Mouse (Mus musculus) cortical plate, adult 2 months (tissue): ENCODE data around the gene Col18a1. TPM values are rescaled to one million over a fixed set of nuclear protein-coding genes. Genes with fewer than 3 reads are reported as not detected.

Experiments
- H3K27ac ChIP-seq: fragments of 200-500 bp; 2 replicates; pipeline ENCODE4 v1.5.1; 2012; ENCODE audit warnings: low read length, control low read depth, inconsistent platforms; ENCODE audit not compliant: insufficient read depth
- H3K4me1 ChIP-seq: fragments of 200-500 bp; 2 replicates; pipeline ENCODE4 v1.6.1; 2011; ENCODE audit warnings: low read length; ENCODE audit not compliant: control insufficient read depth, insufficient read depth
- H3K4me3 ChIP-seq: fragments of 200-500 bp; 2 replicates; pipeline ENCODE4 v1.5.1; 2011; ENCODE audit warnings: mild to moderate bottlenecking, low read length, control low read depth; ENCODE audit not compliant: insufficient read depth
- CTCF ChIP-seq: fragments of 200-500 bp; IDR thresholded peaks from 2 replicates; pipeline ENCODE4 v1.5.1; 2011; ENCODE audit warnings: mild to moderate bottlenecking, control low read depth, low read length; ENCODE audit not compliant: insufficient read depth; ENCODE audit errors: extremely low read depth
- POLR2A ChIP-seq: fragments of 200-500 bp; IDR thresholded peaks from 2 replicates; pipeline ENCODE4 v1.6.1; 2011; ENCODE audit warnings: mild to moderate bottlenecking, low read length, control low read depth; ENCODE audit not compliant: insufficient read depth; ENCODE audit errors: extremely low read depth
- polyA plus RNA-seq: library from polyadenylated mRNA; depleted of rRNA; stranded (reverse); fragments of >200 nt; gene quantifications from 2 replicates; pipeline ENCODE4 v1.2.3, GENCODE M21; 2012

The Col18a1 gene
- polyA plus RNA-seq, 1 experiment: 2.7 TPM

DNA sequence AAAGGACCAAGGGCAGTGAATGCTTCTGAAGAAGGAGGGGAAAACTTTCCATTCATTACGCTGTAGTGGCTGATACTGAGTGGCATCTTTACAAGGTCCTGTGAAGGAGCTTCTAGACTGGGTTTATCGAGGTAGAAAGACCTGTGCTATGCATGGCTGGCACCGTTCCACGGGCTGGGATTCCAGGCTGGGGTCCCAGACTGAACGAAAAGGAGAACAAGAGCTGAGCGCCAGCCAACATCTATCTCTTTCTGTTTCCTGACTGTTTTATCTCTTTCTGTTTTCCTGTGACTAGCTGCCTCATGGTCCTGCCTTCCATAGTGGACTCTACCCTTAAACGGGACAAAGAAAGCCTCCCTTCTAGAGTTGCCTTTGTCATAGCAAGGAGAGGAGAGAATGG is 21.1 kb upstream of the Col18a1 start:
- Histone ChIP-seq H3K4me3 (no peak overlapping the region), H3K4me1 (no peaks in the 10 kb centered on the region), H3K27ac (no peak overlapping the region)
- TF ChIP-seq POLR2A: no peak
- TF ChIP-seq CTCF: no peak

GRCm38 (mm10) chr10:77182804-77183331 is 16.5 kb upstream of the Col18a1 start:
- no peak overlapping the region for H3K4me3 ChIP-seq
- TF ChIP-seq POLR2A: no peak
- TF ChIP-seq CTCF: no peak
- H3K27ac ChIP-seq: no peak overlapping the region
- no peaks in the 10 kb centered on the region for H3K4me1 ChIP-seq

DNA sequence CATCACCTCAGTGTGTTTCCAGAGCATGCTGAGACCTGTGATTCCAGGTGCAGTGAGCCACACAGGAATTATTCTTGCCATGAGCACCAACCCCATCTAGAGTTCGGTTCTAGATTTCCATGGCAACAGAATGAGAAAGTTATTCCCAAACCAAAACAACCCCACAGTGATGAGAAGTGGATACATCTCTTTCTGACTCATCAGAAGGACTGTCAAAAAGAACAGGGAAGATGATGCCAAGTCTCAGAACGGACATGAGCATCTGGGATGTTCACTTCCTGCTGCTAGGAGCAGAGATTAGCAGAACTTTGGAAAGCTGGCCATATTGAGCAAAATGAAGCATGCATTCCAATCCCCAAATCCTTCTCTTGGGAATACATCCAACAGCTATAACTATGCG is 13.8 kb upstream of the Col18a1 start:
- Histone ChIP-seq H3K4me3 (no peak overlapping the region), H3K27ac (no peak overlapping the region), H3K4me1 (no peaks in the 10 kb centered on the region)
- TF ChIP-seq POLR2A: no peak
- no peak for TF ChIP-seq CTCF

- TF ChIP-seq CTCF: no peak
- no peak for TF ChIP-seq POLR2A
These were observed 12.3 kb upstream of the Col18a1 start for GRCm38 (mm10) chr10:77178691-77179090.

DNA sequence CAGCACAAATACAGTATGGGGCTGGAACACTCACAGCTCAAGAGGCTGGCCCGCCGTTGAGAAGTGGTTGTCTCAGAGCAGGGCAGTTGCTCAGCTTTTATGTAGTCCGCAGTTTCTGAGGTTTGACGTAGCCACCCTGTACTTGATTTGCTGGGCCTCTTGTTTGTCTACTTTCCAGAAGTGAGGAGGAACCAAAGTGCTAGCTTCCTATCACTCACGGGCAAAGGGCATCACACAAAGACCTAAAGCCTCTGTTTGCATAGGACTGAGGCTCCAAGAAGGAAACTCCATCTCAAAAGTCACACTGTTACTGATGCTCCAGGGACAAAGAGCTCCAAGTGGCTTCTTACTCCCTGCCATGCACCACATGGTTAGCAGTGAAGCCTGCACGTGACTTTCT is 4.1 kb upstream of the Col18a1 start:
- Histone ChIP-seq H3K27ac (no peak overlapping the region), H3K4me1 (no peaks in the 10 kb centered on the region), H3K4me3 (no peak overlapping the region)
- TF ChIP-seq CTCF (no peak), POLR2A (no peak)

More at GRCm38 (mm10) chr10:77178691-77179090, 12.3 kb upstream of the Col18a1 start:
- no peak overlapping the region for H3K4me3 ChIP-seq
- no peaks in the 10 kb centered on the region for H3K4me1 ChIP-seq
- H3K27ac ChIP-seq: no peak overlapping the region

- H3K27ac ChIP-seq: no peak overlapping the region
- H3K4me3 ChIP-seq: peak overlapping the region; percentile 25; the same call in 1 of the 2 replicates
- TF ChIP-seq POLR2A (no peak), CTCF (no peak)
- no peaks in the 10 kb centered on the region for H3K4me1 ChIP-seq
These were observed 916 bp downstream of the Col18a1 start for GRCm38 (mm10) chr10:77165318-77165945.

DNA sequence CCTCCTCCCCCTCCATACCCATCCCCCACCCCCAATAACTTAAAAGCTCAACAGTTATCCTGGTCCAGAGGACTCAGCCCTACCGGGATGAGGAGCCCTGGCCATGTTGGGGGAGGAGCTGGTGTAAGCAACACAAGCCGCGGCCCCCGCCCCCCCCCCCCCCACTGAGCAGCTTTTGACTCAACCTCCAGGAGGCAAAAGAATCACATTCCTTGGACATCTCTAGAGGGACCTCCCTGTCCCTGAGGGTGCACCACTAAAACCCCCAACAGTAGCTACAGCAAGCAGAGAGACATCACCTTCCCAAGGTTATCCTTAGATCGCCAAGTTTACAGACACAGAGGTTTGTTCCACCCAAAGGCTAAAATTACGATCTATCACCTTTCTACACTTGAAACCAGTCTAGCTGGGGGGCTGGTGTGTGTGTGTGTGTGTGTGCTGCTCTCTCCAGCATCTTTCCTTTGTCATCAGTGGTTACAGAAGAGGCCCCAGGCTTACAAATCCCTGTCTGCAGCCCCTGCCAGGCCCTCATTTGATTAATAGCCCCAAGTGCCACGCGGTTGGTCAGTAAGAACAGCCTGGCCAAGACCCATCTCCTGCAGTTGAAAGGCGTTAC is 1.8 kb downstream of the Col18a1 start:
- H3K27ac ChIP-seq: no peak overlapping the region
- no peaks in the 10 kb centered on the region for H3K4me1 ChIP-seq
- TF ChIP-seq POLR2A (no peak), CTCF (no peak)
- no peak overlapping the region for H3K4me3 ChIP-seq

DNA sequence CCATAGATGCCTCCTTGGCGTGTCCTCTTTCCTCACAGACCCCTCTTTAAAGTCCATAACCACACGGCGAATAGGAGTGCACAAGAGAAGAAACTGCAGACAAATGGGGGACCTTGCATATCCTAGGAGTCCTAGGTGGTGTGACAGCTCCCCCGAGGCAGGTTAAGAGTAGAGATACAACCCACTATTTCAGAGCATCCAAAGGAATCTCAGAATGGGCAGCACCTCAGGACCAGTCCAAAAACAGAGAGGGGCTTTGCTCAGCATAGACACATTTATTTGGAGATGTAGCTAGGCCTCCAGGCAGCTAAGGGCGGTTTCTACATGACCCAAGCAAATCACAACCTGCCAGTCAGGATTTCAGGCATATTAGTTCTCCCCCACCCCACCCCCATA is 2.3 kb downstream of the Col18a1 start:
- no peak for TF ChIP-seq POLR2A
- TF ChIP-seq CTCF: no peak
- Histone ChIP-seq H3K4me1 (no peaks in the 10 kb centered on the region), H3K4me3 (no peak overlapping the region), H3K27ac (no peak overlapping the region)

GRCm38 (mm10) chr10:77163392-77163977 is 2.9 kb downstream of the Col18a1 start:
- TF ChIP-seq CTCF: no peak
- TF ChIP-seq POLR2A: no peak
- Histone ChIP-seq H3K4me1 (no peaks in the 10 kb centered on the region), H3K27ac (no peak overlapping the region), H3K4me3 (no peak overlapping the region)

GRCm38 (mm10) chr10:77159573-77159972 is 6.8 kb downstream of the Col18a1 start:
- H3K4me3 ChIP-seq: no peak overlapping the region
- TF ChIP-seq CTCF (no peak), POLR2A (no peak)
- no peak overlapping the region for H3K27ac ChIP-seq
- H3K4me1 ChIP-seq: no peaks in the 10 kb centered on the region
